Mouse (Mus musculus) forebrain, embryonic 10.5 days (tissue): ENCODE data around the gene Iqcn. TPM values are rescaled to one million over a fixed set of nuclear protein-coding genes. Genes with fewer than 3 reads are reported as not detected.
A peak's percentile ranks its signal among the peaks of the same experiment; 100 is the strongest.

ENCODE experiments used
- DNase-seq: peaks from one replicate; pipeline ENCODE4 v3.0.0-alpha.2; 2017; ENCODE audit warnings: low spot score; ENCODE audit errors: extremely low spot score
- H3K27ac ChIP-seq: fragments of 300-500 bp; sonication (generic); 2 replicates; pipeline ENCODE4 v1.5.1; 2016; ENCODE audit warnings: mild to moderate bottlenecking
- H3K27me3 ChIP-seq: fragments of 300-500 bp; sonication (generic); 2 replicates; pipeline ENCODE4 v1.6.1; 2016; ENCODE audit warnings: mild to moderate bottlenecking; ENCODE audit not compliant: poor library complexity, severe bottlenecking
- H3K36me3 ChIP-seq: fragments of 300-500 bp; sonication (generic); replicated peaks from 2 replicates; pipeline ENCODE4 v1.6.1; 2016; ENCODE audit warnings: mild to moderate bottlenecking, moderate library complexity
- H3K4me1 ChIP-seq: fragments of 300-500 bp; sonication (generic); 2 replicates; pipeline ENCODE4 v1.6.1; 2016
- H3K4me3 ChIP-seq: fragments of 300-500 bp; sonication (generic); 2 replicates; pipeline ENCODE4 v1.5.1; 2016; ENCODE audit warnings: mild to moderate bottlenecking, moderate library complexity
- H3K9me3 ChIP-seq: fragments of 300-500 bp; sonication (generic); 2 replicates; pipeline ENCODE4 v1.6.1; 2016; ENCODE audit warnings: mild to moderate bottlenecking, moderate library complexity
- WGBS: fragments of 180-500 bp; shearing (Covaris S2); methylation state at CpG from one replicate; pipeline ENCODE4 v1.1.7; 2016; 5-methylcytosine and 5-hydroxymethylcytosine counted together
- polyA plus RNA-seq: library from polyadenylated mRNA; unstranded; fragments of >200 nt; fragmentation: Nextera tagmentation; extraction: Ambion mirVana; gene quantifications from 2 replicates; pipeline ENCODE4 v1.2.1, GENCODE M21; 2016

The Iqcn gene
- polyA plus RNA-seq, 1 experiment from 2014 or later, result 0.02 TPM

GRCm38 (mm10) chr8:70747211-70747890 is 44.1 kb downstream of the Iqcn start:
- Histone ChIP-seq H3K9me3 (no peaks in the 10 kb centered on the region; the same call in 1 of the 2 replicates), H3K4me3 (no peak overlapping the region), H3K4me1 (peaks cover 24% of the 10 kb centered on the region), H3K27ac (no peak overlapping the region), H3K36me3 (no peaks in the 10 kb centered on the region), H3K27me3 (peaks cover 81% of the 10 kb centered on the region)
- DNase-seq, result no peak
- 88% methylated on average over 18 of the region's 18 CpGs for WGBS

GRCm38 (mm10) chr8:70748246-70749096 is 45.2 kb downstream of the Iqcn start:
- H3K36me3 ChIP-seq, result no peaks in the 10 kb centered on the region
- 87% methylated on average over 23 of the region's 23 CpGs for WGBS
- H3K4me1 ChIP-seq, result peaks cover 24% of the 10 kb centered on the region
- peaks cover 70% of the 10 kb centered on the region for H3K27me3 ChIP-seq
- DNase-seq, result no peak
- H3K9me3 ChIP-seq, result no peaks in the 10 kb centered on the region; the same call in 1 of the 2 replicates
- H3K27ac ChIP-seq, result no peak overlapping the region
- no peak overlapping the region for H3K4me3 ChIP-seq

- DNase-seq, result no peak
- H3K27ac ChIP-seq, result no peak overlapping the region
- 82% methylated on average over 19 of the region's 19 CpGs for WGBS
- H3K4me3 ChIP-seq, result no peak overlapping the region
- no peaks in the 10 kb centered on the region; the same call in 1 of the 2 replicates for H3K9me3 ChIP-seq
- no peaks in the 10 kb centered on the region for H3K36me3 ChIP-seq
- peaks cover 62% of the 10 kb centered on the region for H3K27me3 ChIP-seq
- H3K4me1 ChIP-seq, result peaks cover 22% of the 10 kb centered on the region
Observed at GRCm38 (mm10) chr8:70749097-70749674, 45.9 kb downstream of the Iqcn start.

GRCm38 (mm10) chr8:70750128-70750680 is 46.9 kb downstream of the Iqcn start:
- Histone ChIP-seq H3K27me3 (peaks cover 55% of the 10 kb centered on the region), H3K36me3 (no peaks in the 10 kb centered on the region), H3K4me3 (no peak overlapping the region), H3K9me3 (no peaks in the 10 kb centered on the region), H3K27ac (no peak overlapping the region), H3K4me1 (peaks cover 28% of the 10 kb centered on the region)
- WGBS, result 88% methylated on average over 13 of the region's 13 CpGs
- DNase-seq, result no peak

- peaks cover 12% of the 10 kb centered on the region for H3K36me3 ChIP-seq
- 0 out of 2 replicates have a peak overlapping the region, but pooled peaks have one; percentile 0 for H3K4me3 ChIP-seq
- H3K27ac ChIP-seq, result no peak overlapping the region
- H3K9me3 ChIP-seq, result no peaks in the 10 kb centered on the region
- peaks cover 48% of the 10 kb centered on the region for H3K27me3 ChIP-seq
- peak; percentile 58 for DNase-seq
- whole genome bisulfite sequencing, result 32% methylated on average over 11 of the region's 11 CpGs
- peaks cover 39% of the 10 kb centered on the region for H3K4me1 ChIP-seq
Observed at GRCm38 (mm10) chr8:70752000-70752764, 48.9 kb downstream of the Iqcn start.

- WGBS, result 37% methylated on average over 21 of the region's 21 CpGs
- peak overlapping the region; percentile 3; the same call in 1 of the 2 replicates for H3K4me3 ChIP-seq
- H3K36me3 ChIP-seq, result peaks cover 22% of the 10 kb centered on the region
- peak overlapping the region; percentile 86 for H3K27ac ChIP-seq
- peaks cover 39% of the 10 kb centered on the region for H3K4me1 ChIP-seq
- H3K27me3 ChIP-seq, result peaks cover 38% of the 10 kb centered on the region
- no peak for DNase-seq
- H3K9me3 ChIP-seq, result no peaks in the 10 kb centered on the region
Observed at GRCm38 (mm10) chr8:70753151-70753550, 49.9 kb downstream of the Iqcn start.

GRCm38 (mm10) chr8:70754043-70754870 is 51.0 kb downstream of the Iqcn start, which contains the start of gene Rab3a:
Gene Rab3a, plus strand, starts transcription at chr8:70754679.
- peaks cover 28% of the 10 kb centered on the region for H3K27me3 ChIP-seq
- peaks cover 46% of the 10 kb centered on the region for H3K4me1 ChIP-seq
- peak within 1 kb of the TSS; percentile 86 for H3K27ac ChIP-seq
- H3K36me3 ChIP-seq, result peaks cover 26% of the 10 kb centered on the region
- peak within 1 kb of the TSS; percentile 82 for H3K4me3 ChIP-seq
- DNase-seq, result peak; percentile 95
- WGBS, result 8% methylated on average over 37 of the region's 37 CpGs
- H3K9me3 ChIP-seq, result no peaks in the 10 kb centered on the region

- 22% methylated on average over 50 of the region's 50 CpGs for WGBS
- Histone ChIP-seq H3K36me3 (peaks cover 26% of the 10 kb centered on the region), H3K27ac (peak overlapping the region; percentile 86), H3K27me3 (peaks cover 23% of the 10 kb centered on the region), H3K9me3 (no peaks in the 10 kb centered on the region), H3K4me1 (peaks cover 54% of the 10 kb centered on the region), H3K4me3 (peak overlapping the region; percentile 82)
- DNase-seq, result no peak
Observed at GRCm38 (mm10) chr8:70754871-70755660, 51.8 kb downstream of the Iqcn start.

GRCm38 (mm10) chr8:70755661-70756475 is 52.6 kb downstream of the Iqcn start:
- DNase-seq, result no peak
- Histone ChIP-seq H3K4me1 (peaks cover 62% of the 10 kb centered on the region), H3K27ac (no peak overlapping the region), H3K4me3 (peak overlapping the region; percentile 82), H3K27me3 (peaks cover 19% of the 10 kb centered on the region), H3K9me3 (no peaks in the 10 kb centered on the region), H3K36me3 (peaks cover 26% of the 10 kb centered on the region)
- 87% methylated on average over 24 of the region's 24 CpGs for WGBS

GRCm38 (mm10) chr8:70756476-70757040 is 53.3 kb downstream of the Iqcn start:
- H3K36me3 ChIP-seq, result peaks cover 26% of the 10 kb centered on the region
- peaks cover 68% of the 10 kb centered on the region for H3K4me1 ChIP-seq
- H3K27ac ChIP-seq, result no peak overlapping the region
- H3K4me3 ChIP-seq, result no peak overlapping the region
- WGBS, result 87% methylated on average over 6 of the region's 6 CpGs
- peaks cover 19% of the 10 kb centered on the region for H3K27me3 ChIP-seq
- no peak for DNase-seq
- H3K9me3 ChIP-seq, result no peaks in the 10 kb centered on the region
